Mouse (Mus musculus) stomach, embryonic 14.5 days (tissue): ENCODE data around the gene Vti1a. TPM values are rescaled to one million over a fixed set of nuclear protein-coding genes. Genes with fewer than 3 reads are reported as not detected.
A peak's percentile ranks its signal among the peaks of the same experiment; 100 is the strongest.

Experiments
- ATAC-seq: fragments of 200-750 bp; cut with Nextera tagmentation; 2 replicates; pipeline ENCODE4 v1.8.0; 2017; ENCODE audit warnings: low read depth, moderate TSS enrichment; ENCODE audit not compliant: insufficient number of reproducible peaks, insufficient read depth, low FRiP score
- H3K27ac ChIP-seq: fragments of 300-500 bp; sonication (generic); 2 replicates; pipeline ENCODE4 v1.5.1; 2014; ENCODE audit warnings: mild to moderate bottlenecking, low read length, moderate library complexity, mixed read lengths
- H3K27me3 ChIP-seq: fragments of 300-500 bp; sonication (generic); 2 replicates; pipeline ENCODE4 v1.6.1; 2014; ENCODE audit warnings: low read length, control low read depth, mixed read lengths; ENCODE audit not compliant: control insufficient read depth, insufficient read depth
- H3K36me3 ChIP-seq: fragments of 300-500 bp; sonication (generic); 2 replicates; pipeline ENCODE4 v1.6.1; 2014; ENCODE audit warnings: mild to moderate bottlenecking, control low read depth, low read length, moderate library complexity, mixed read lengths; ENCODE audit not compliant: control insufficient read depth, insufficient read depth
- H3K4me1 ChIP-seq: fragments of 300-500 bp; sonication (generic); 2 replicates; pipeline ENCODE4 v1.6.1; 2014; ENCODE audit warnings: low read length, control low read depth, mixed read lengths; ENCODE audit not compliant: control insufficient read depth, insufficient read depth
- H3K4me2 ChIP-seq: fragments of 300-500 bp; sonication (generic); replicated peaks from 2 replicates; pipeline ENCODE4 v1.6.1; 2014; ENCODE audit warnings: low read depth, low read length, control low read depth
- H3K4me3 ChIP-seq: fragments of 300-500 bp; sonication (generic); 2 replicates; pipeline ENCODE4 v1.5.1; 2014; ENCODE audit warnings: low read depth, low read length, control low read depth
- H3K9ac ChIP-seq: fragments of 300-500 bp; sonication (generic); replicated peaks from 2 replicates; pipeline ENCODE4 v1.6.1; 2014; ENCODE audit warnings: low read depth, mild to moderate bottlenecking, control low read depth, low read length, moderate library complexity, mixed read lengths
- H3K9me3 ChIP-seq: fragments of 300-500 bp; sonication (generic); 2 replicates; pipeline ENCODE4 v1.6.1; 2016; ENCODE audit warnings: low read depth, low read length, control low read depth; ENCODE audit not compliant: control insufficient read depth
- WGBS: fragments of 180-500 bp; shearing (Covaris S2); extraction: QIAGEN DNeasy Blood & Tissue Kit; methylation state at CpG from one replicate; pipeline ENCODE4 v1.1.7; 2014; 5-methylcytosine and 5-hydroxymethylcytosine counted together
- polyA plus RNA-seq: library from polyadenylated mRNA; unstranded; fragments of >200 nt; fragmentation: Nextera tagmentation; extraction: Ambion mirVana; gene quantifications from 2 replicates; pipeline ENCODE4 v1.2.1, GENCODE M21; 2014

Gene Vti1a
- polyA plus RNA-seq, 1 experiment from 2014 or later = 27.2 TPM

DNA sequence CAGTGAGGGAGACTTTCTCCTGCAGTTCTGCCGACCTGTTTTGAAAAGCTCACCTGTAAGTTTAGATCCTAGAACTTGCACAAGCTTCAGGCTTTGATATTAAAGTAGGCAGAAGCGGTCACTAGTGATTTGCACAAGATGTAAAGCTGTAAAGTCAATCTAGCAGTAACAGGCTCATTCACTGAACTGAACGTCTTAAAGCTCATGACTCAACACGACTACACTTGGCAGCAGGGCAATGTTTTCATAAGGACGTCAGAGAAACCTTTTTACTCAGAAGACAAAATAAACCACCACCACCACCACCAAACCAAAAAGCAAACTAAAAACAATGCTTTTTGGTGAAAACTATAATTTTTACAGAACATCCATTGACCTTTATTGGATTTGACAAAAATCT, 18.1 kb upstream of the Vti1a start:
- no peak for ATAC-seq
- Histone ChIP-seq H3K9ac (no peak overlapping the region), H3K4me2 (no peak overlapping the region), H3K4me3 (no peak overlapping the region), H3K27me3 (no peaks in the 10 kb centered on the region), H3K4me1 (no peaks in the 10 kb centered on the region), H3K27ac (no peak overlapping the region), H3K9me3 (no peaks in the 10 kb centered on the region), H3K36me3 (peaks cover 43% of the 10 kb centered on the region)
- 72% methylated on average over 5 of the region's 5 CpGs for WGBS

DNA sequence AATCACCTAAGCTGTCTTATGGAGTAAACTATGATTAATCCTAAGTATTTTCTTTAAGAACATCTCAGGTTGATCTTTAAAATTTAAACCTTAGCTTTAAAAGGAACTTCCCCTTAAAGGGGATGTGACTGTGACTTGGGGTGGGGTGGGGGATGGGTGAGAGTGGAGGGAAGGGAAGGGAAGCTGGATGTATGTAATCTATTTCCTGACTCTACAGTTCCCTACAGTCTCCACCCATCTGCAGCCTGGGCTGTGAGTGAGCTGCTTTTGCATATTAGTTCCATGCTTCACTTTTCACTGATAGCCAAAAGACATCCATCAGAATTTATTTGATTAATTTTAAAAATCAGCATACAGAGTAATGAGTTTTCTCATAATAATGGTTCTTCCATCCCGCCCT, 16.7 kb upstream of the Vti1a start:
- no peaks in the 10 kb centered on the region for H3K9me3 ChIP-seq

DNA sequence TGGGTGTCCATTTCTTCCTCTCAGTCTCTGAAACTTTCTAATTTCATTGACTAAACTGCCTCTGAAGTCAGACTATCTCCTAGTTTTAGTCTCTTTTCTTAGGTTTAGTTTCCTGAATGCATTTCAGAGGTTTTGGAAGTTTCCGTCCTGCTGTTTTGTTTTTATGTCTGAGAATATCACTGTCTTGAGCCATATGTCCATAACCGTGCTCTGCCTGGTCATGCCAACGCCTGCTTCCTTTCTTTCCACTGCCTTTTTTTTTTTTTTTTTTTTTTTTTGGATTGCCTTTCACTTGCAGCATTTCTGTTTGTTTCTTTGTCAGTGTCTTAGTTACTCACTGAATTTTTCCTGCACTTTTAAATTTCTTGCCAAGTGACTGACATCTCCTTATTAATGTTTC, 15.6 kb upstream of the Vti1a start:
- Histone ChIP-seq H3K4me1 (no peaks in the 10 kb centered on the region), H3K9me3 (no peaks in the 10 kb centered on the region), H3K4me2 (no peak overlapping the region), H3K27ac (no peak overlapping the region), H3K27me3 (no peaks in the 10 kb centered on the region), H3K4me3 (no peak overlapping the region), H3K36me3 (peaks cover 42% of the 10 kb centered on the region), H3K9ac (no peak overlapping the region)
- ATAC-seq = no peak
- 85% methylated on average over 3 of the region's 3 CpGs for WGBS

More for the DNA sequence above, 16.7 kb upstream of the Vti1a start:
- H3K4me1 ChIP-seq = no peaks in the 10 kb centered on the region
- WGBS = 81% methylated on average over 1 of the region's 1 CpGs
- H3K27ac ChIP-seq = no peak overlapping the region
- ATAC-seq = no peak
- no peak overlapping the region for H3K4me3 ChIP-seq
- peaks cover 53% of the 10 kb centered on the region for H3K36me3 ChIP-seq
- no peak overlapping the region for H3K9ac ChIP-seq
- no peak overlapping the region for H3K4me2 ChIP-seq
- H3K27me3 ChIP-seq = no peaks in the 10 kb centered on the region

DNA sequence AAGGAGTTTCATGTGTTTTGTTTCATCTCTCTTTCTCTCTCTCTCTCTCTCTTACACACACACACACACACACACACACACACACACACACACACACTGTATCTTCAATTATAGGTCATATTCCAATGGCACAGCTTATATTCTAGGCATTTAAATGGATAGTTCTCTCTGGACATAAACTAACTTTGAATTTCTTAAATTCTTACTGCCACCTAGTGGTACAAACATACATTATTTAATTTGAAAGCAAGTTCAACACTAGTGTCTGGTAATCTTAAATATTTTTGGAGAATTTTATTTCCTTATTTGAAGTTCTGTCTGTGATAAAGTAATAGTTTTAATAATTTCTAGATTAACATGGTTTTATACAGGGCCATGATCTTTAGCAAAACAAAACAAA, 11.1 kb upstream of the Vti1a start:
- no peak for ATAC-seq
- H3K4me3 ChIP-seq = no peak overlapping the region
- H3K27me3 ChIP-seq = no peaks in the 10 kb centered on the region
- peaks cover 52% of the 10 kb centered on the region for H3K36me3 ChIP-seq
- no peaks in the 10 kb centered on the region for H3K4me1 ChIP-seq
- no peak overlapping the region for H3K4me2 ChIP-seq
- no peak overlapping the region for H3K27ac ChIP-seq
- H3K9me3 ChIP-seq = no peaks in the 10 kb centered on the region
- no peak overlapping the region for H3K9ac ChIP-seq

DNA sequence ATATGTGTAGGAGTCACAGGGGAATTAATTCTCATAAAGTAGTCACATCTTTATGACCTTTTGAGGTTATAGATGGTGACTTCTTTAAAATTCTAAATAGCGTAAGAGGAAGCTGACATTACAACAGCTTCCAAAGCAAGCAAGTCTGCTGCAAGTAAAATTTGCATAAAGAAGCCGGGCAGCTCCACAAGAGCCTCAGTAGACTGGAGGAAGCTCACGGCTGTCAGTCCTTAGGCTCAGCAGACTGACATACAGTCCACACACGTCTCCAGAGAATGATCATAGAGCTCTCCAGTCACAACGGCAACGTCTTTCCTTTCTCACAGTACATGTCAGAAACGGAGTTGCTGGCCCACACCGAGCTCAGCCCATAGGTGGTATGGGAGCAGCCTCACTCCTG, 4.2 kb upstream of the Vti1a start:
- H3K27ac ChIP-seq = no peak overlapping the region
- H3K4me2 ChIP-seq = no peak overlapping the region
- H3K9ac ChIP-seq = no peak overlapping the region
- H3K4me3 ChIP-seq = no peak overlapping the region
- H3K4me1 ChIP-seq = peaks cover 10% of the 10 kb centered on the region
- no peaks in the 10 kb centered on the region for H3K9me3 ChIP-seq
- no peaks in the 10 kb centered on the region for H3K27me3 ChIP-seq
- 91% methylated on average over 8 of the region's 8 CpGs for WGBS
- peaks cover 33% of the 10 kb centered on the region for H3K36me3 ChIP-seq
- no peak for ATAC-seq

DNA sequence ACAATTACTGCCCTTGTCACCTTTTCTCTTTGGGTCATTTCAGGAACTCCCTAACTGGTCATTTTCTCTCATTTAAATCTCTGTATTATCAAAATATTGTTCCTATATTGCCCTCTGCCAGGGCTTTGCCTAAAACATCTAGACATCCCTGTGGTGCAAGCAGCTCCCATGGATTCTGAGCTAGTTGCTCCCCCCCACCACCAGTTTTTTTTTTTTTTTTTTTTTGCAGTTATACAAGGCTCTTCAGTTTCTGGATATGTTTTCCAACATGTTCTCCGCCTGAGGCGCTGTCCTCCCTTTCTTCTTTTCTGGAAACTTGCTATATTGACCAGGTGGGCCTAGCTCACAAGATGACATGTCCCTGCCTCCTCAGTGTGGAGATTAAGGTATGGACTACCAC, 2.4 kb upstream of the Vti1a start:
- ATAC-seq = no peak
- Histone ChIP-seq H3K9ac (no peak overlapping the region), H3K36me3 (peaks cover 27% of the 10 kb centered on the region)

DNA sequence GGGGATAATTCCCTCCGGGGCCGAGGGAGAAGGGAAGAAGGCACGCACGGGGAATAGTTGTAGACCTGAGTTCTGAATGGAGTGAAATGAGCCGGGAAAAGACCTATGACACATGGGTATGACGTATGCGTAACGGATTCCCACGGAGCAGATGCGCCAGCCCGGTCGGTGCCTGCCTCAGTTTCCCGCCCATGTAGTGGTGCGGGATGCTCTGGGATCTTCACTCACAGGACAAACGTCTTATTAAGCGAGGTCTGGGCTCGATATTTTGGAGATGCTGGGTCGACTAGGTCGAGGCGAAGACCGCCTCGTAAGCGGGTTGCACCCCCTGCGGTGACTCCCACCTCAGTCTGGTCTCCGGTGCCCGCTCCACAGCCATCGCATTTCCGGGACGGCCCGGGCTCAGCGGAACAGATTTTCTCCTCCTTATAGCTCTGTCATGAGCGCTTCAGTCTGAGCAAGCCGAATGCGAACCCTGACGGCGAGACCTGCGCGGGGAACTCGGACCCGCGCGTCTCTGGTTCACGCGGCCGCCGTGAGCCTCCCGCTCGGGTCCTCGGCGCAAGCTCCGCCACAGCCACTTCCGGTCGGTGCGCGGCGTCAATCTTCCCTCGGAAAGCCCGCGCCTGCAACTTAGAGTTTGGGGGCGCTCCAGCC, 515 bp upstream of the Vti1a start, which contains the start of gene Zdhhc6:
Zdhhc6 (minus strand) TSS at position 581 of the 657 bp plus-strand sequence.
- under 1% methylated on average over 60 of the region's 60 CpGs for WGBS
- H3K4me2 ChIP-seq = peak within 1 kb of the TSS; percentile 91

More for the DNA sequence above, 2.4 kb upstream of the Vti1a start:
- Histone ChIP-seq H3K4me1 (peaks cover 10% of the 10 kb centered on the region), H3K4me2 (no peak overlapping the region), H3K4me3 (no peak overlapping the region), H3K27me3 (no peaks in the 10 kb centered on the region), H3K27ac (no peak overlapping the region), H3K9me3 (no peaks in the 10 kb centered on the region)
- WGBS = 98% methylated on average over 2 of the region's 2 CpGs

DNA sequence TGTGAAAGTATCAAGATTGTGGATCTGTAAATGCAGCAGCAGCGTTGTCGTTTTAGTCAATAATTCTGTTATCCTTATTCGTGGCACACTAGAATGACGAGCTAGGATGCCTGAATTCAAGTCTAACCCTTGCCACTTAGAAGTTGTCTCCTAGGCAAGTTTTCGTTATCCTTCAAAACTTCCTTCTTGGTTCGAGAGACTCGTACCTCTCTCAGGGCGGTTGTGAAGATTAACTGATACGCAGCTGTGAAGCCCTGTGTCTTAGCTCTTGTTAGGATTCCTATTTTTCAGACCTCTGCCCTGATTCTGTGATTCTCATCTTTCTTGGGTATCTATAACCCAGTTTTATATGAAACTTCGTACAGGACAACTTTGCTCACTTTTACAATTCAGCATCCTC, 806 bp downstream of the Vti1a start:
- Histone ChIP-seq H3K4me2 (peak overlapping the region; percentile 91), H3K36me3 (0 out of 2 replicates have a peak, but pooled peaks cover 6% of the 10 kb centered on the region), H3K4me3 (peak overlapping the region; percentile 76), H3K9me3 (no peaks in the 10 kb centered on the region), H3K27ac (no peak overlapping the region), H3K9ac (peak overlapping the region; percentile 60; the same call in 1 of the 2 replicates), H3K27me3 (no peaks in the 10 kb centered on the region), H3K4me1 (peaks cover 10% of the 10 kb centered on the region)
- no peak for ATAC-seq
- 48% methylated on average over 10 of the region's 10 CpGs for WGBS

More for the DNA sequence above, 515 bp upstream of the Vti1a start, which contains the start of gene Zdhhc6:
- no peaks in the 10 kb centered on the region for H3K27me3 ChIP-seq
- peaks cover 11% of the 10 kb centered on the region for H3K36me3 ChIP-seq
- H3K9me3 ChIP-seq = no peaks in the 10 kb centered on the region
- H3K9ac ChIP-seq = peak within 1 kb of the TSS; percentile 60
- peak; percentile 82 for ATAC-seq
- peaks cover 10% of the 10 kb centered on the region for H3K4me1 ChIP-seq
- peak within 1 kb of the TSS; percentile 86 for H3K27ac ChIP-seq
- peak within 1 kb of the TSS; percentile 76 for H3K4me3 ChIP-seq

DNA sequence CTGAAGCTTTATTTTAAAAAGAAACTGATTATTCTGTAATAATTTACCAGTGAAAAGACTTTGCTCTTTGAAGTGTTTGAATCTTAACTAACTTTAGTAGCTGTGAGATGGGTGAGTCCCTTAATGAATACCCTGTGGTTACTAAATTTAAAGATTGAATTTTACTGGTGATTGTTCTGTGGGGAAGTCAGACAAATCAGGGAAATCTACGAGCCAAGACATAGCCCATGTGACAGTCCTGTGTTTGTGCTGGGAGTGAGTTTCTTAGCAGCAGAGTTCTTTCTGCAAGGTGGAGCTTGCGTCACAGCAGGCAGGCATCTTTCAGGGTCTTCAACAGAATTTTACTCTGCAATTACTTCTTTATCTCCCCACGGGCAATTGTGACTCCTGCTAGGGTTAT, 2.9 kb downstream of the Vti1a start:
- Histone ChIP-seq H3K27ac (no peak overlapping the region), H3K9ac (no peak overlapping the region), H3K4me3 (no peak overlapping the region), H3K27me3 (no peaks in the 10 kb centered on the region), H3K4me1 (peaks cover 7% of the 10 kb centered on the region), H3K4me2 (no peak overlapping the region), H3K36me3 (no peaks in the 10 kb centered on the region), H3K9me3 (no peaks in the 10 kb centered on the region)
- ATAC-seq = no peak
- 69% methylated on average over 3 of the region's 3 CpGs for WGBS
